Comparison of ENCODE assay signal across 7 mouse cellular contexts in genomic region chr4:83524456-83524842, GRCm38 (mm10). TPM values are rescaled to one million over a fixed set of nuclear protein-coding genes. Genes with fewer than 3 reads are reported as not detected.
A peak's percentile ranks its signal among the peaks of the same experiment; 100 is the strongest.
DNase-seq lines count a peak whose midpoint lies in the region; ATAC-seq and TF ChIP-seq lines count a peak whose summit lies in the region.

No protein-coding gene starts in this region.

- WGBS in lung, postnatal 0 days: 15% methylated on average over 6 of the region's 6 CpGs
- 4% methylated on average over 6 of the region's 6 CpGs for WGBS in forebrain, embryonic 10.5 days
- 7% methylated on average over 6 of the region's 6 CpGs for WGBS in limb, embryonic 13.5 days
- WGBS in stomach, embryonic 14.5 days: 12% methylated on average over 6 of the region's 6 CpGs

- peak overlapping the region; percentile 82 for H3K4me3 ChIP-seq in lung, postnatal 0 days (ENCODE audit: low read depth, low read length)
- peak overlapping the region; percentile 74 for H3K4me3 ChIP-seq in forebrain, embryonic 10.5 days
- H3K4me3 ChIP-seq in limb, embryonic 13.5 days: peak overlapping the region; percentile 75
- peak overlapping the region; percentile 67 for H3K4me3 ChIP-seq in stomach, embryonic 14.5 days (ENCODE audit: low read depth, low read length)

- DNase-seq in lung, postnatal 0 days (ENCODE audit: low spot score): no peak
- no peak for DNase-seq in lung, postnatal 10 days
- DNase-seq in forebrain, embryonic 10.5 days (ENCODE audit: extremely low spot score, low spot score): no peak
- no peak for DNase-seq in thymus, postnatal 4 days
- DNase-seq in urinary bladder, postnatal 36 days (ENCODE audit: low spot score in 2 of 2): no peak

- H3K27me3 ChIP-seq in lung, postnatal 0 days (replicated peaks; ENCODE audit: insufficient read depth, low read length): no peaks in the 10 kb centered on the region
- H3K27me3 ChIP-seq in forebrain, embryonic 10.5 days (ENCODE audit: poor library complexity, severe bottlenecking): no peaks in the 10 kb centered on the region
- no peaks in the 10 kb centered on the region for H3K27me3 ChIP-seq in limb, embryonic 13.5 days
- no peaks in the 10 kb centered on the region for H3K27me3 ChIP-seq in stomach, embryonic 14.5 days (ENCODE audit: control insufficient read depth, insufficient read depth, low read length)

- TF ChIP-seq EP300 in lung, postnatal 0 days (IDR thresholded peaks at IDR 0.05): no peak

- H3K36me3 ChIP-seq in lung, postnatal 0 days (ENCODE audit: insufficient read depth, low read length): no peaks in the 10 kb centered on the region
- H3K36me3 ChIP-seq in forebrain, embryonic 10.5 days (replicated peaks): no peaks in the 10 kb centered on the region
- H3K36me3 ChIP-seq in limb, embryonic 13.5 days: no peaks in the 10 kb centered on the region
- no peaks in the 10 kb centered on the region for H3K36me3 ChIP-seq in stomach, embryonic 14.5 days (ENCODE audit: control insufficient read depth, insufficient read depth, low read length)

- no peak for TF ChIP-seq CTCF in lung, postnatal 0 days (IDR thresholded peaks at IDR 0.05)

- H3K4me2 ChIP-seq in lung, postnatal 0 days (replicated peaks; ENCODE audit: low read depth, low read length): peak overlapping the region; percentile 95
- peak overlapping the region; percentile 86 for H3K4me2 ChIP-seq in limb, embryonic 13.5 days (replicated peaks)
- H3K4me2 ChIP-seq in stomach, embryonic 14.5 days (replicated peaks; ENCODE audit: low read depth, low read length): peak overlapping the region; percentile 56

- H3K9ac ChIP-seq in lung, postnatal 0 days (replicated peaks; ENCODE audit: low read depth): peak overlapping the region; percentile 59; the same call in 1 of the 2 replicates
- H3K9ac ChIP-seq in limb, embryonic 13.5 days: peak overlapping the region; percentile 77; the same call in 1 of the 2 replicates
- peak overlapping the region; percentile 70 for H3K9ac ChIP-seq in stomach, embryonic 14.5 days (replicated peaks; ENCODE audit: low read depth, low read length)

- H3K9me3 ChIP-seq in lung, postnatal 0 days (ENCODE audit: low read length): no peaks in the 10 kb centered on the region
- H3K9me3 ChIP-seq in forebrain, embryonic 10.5 days: no peaks in the 10 kb centered on the region
- no peaks in the 10 kb centered on the region for H3K9me3 ChIP-seq in limb, embryonic 13.5 days
- no peaks in the 10 kb centered on the region for H3K9me3 ChIP-seq in stomach, embryonic 14.5 days (ENCODE audit: control insufficient read depth, low read depth, low read length)

- no peaks in the 10 kb centered on the region for H3K4me1 ChIP-seq in lung, postnatal 0 days (ENCODE audit: insufficient read depth, low read depth, low read length)
- peaks cover 60% of the 10 kb centered on the region for H3K4me1 ChIP-seq in forebrain, embryonic 10.5 days
- peaks cover 20% of the 10 kb centered on the region for H3K4me1 ChIP-seq in limb, embryonic 13.5 days
- H3K4me1 ChIP-seq in stomach, embryonic 14.5 days (ENCODE audit: control insufficient read depth, insufficient read depth, low read length): peaks cover 4% of the 10 kb centered on the region; the same call in 1 of the 2 replicates

- H3K27ac ChIP-seq in lung, postnatal 0 days (ENCODE audit: low read length): peak overlapping the region; percentile 86; the same call in 1 of the 2 replicates
- peak overlapping the region; percentile 99 for H3K27ac ChIP-seq in forebrain, embryonic 10.5 days
- H3K27ac ChIP-seq in limb, embryonic 13.5 days: peak overlapping the region; percentile 95
- H3K27ac ChIP-seq in stomach, embryonic 14.5 days (ENCODE audit: low read length): peak overlapping the region; percentile 97

- ATAC-seq in lung, postnatal 0 days: no peak
- ATAC-seq in limb, embryonic 13.5 days (ENCODE audit: low FRiP score, low read depth): no peak
- ATAC-seq in stomach, embryonic 14.5 days (ENCODE audit: insufficient number of reproducible peaks, insufficient read depth, low FRiP score, low read depth): no peak

RNA-seq across cellular contexts. Expression of gene Ccdc171, which starts 0.9 kb away (rescaled TPM):
- polyA plus RNA-seq in lung, postnatal 0 days (2015; fragmentation: Nextera tagmentation; extraction: Ambion mirVana): 2.0 and 3.3 TPM in 2 replicates
- polyA plus RNA-seq in forebrain, embryonic 10.5 days (2016; fragmentation: Nextera tagmentation; extraction: Ambion mirVana): 6.1 and 7.3 TPM in 2 replicates
- 4.2 and 4.6 TPM in 2 replicates for polyA plus RNA-seq in limb, embryonic 13.5 days (2015; fragmentation: Nextera tagmentation; extraction: Ambion mirVana)
- polyA plus RNA-seq in stomach, embryonic 14.5 days (2014; fragmentation: Nextera tagmentation; extraction: Ambion mirVana): 5.2 and 6.5 TPM in 2 replicates

RNA-seq across cellular contexts. Expression of gene Psip1, which starts 38.2 kb away (rescaled TPM):
- 38.1 and 44.2 TPM in 2 replicates for polyA plus RNA-seq in lung, postnatal 0 days (2015; fragmentation: Nextera tagmentation; extraction: Ambion mirVana)
- 334 and 356 TPM in 2 replicates for polyA plus RNA-seq in forebrain, embryonic 10.5 days (2016; fragmentation: Nextera tagmentation; extraction: Ambion mirVana)
- polyA plus RNA-seq in limb, embryonic 13.5 days (2015; fragmentation: Nextera tagmentation; extraction: Ambion mirVana): 156 and 159 TPM in 2 replicates
- polyA plus RNA-seq in stomach, embryonic 14.5 days (2014; fragmentation: Nextera tagmentation; extraction: Ambion mirVana): 137 and 148 TPM in 2 replicates
